Mouse (Mus musculus): Measurements from ENCODE around the gene Cttnbp2nl.

Cttnbp2nl gene

DNA sequence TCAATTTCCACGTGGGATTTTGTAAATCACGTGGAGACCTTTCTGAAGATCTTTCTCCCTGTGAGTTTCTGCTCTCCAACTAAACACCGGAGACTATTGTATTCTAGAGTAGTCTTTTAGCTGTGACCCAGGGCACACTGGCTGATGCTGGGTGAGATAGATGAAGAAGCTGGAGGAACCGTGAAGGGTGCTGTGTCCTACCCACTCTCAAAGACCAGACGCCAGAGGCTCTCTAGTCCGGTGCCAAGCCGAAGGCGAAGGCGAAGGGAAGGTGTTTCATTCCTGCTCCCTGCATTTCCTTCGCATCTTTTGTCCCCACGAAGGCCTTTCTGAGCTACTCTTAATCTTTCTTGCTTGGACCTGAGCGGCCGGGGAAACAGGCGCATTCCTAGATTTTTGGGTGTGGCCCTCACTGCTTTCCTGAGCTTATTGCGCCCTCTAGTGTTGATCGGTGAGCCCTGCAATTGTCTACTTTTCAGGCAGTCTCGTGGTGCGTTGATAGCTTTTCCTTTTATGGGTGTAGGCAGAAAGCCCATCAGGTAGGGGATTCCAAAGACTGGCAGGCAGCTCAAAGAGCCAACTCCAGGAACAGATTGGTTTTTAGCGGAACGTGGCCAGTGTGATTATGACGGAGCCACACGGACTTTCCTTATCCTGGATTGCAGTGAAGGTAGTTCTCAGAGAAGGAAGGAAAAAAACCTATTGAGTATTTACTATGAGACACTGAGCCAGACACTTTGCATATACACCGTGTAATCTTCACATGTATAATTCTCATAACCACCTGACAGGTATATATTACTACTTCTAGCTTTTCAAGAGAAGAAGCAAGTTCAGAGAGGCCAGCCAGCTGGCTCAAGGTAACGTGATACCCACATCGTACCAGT lies 5.9 kb upstream of the Cttnbp2nl start:
- DNase-seq: peak; percentile 90

GRCm38 (mm10) chr3:105055666-105056065 lies 2.7 kb upstream of the Cttnbp2nl start:
- peak; percentile 49 for DNase-seq

DNA sequence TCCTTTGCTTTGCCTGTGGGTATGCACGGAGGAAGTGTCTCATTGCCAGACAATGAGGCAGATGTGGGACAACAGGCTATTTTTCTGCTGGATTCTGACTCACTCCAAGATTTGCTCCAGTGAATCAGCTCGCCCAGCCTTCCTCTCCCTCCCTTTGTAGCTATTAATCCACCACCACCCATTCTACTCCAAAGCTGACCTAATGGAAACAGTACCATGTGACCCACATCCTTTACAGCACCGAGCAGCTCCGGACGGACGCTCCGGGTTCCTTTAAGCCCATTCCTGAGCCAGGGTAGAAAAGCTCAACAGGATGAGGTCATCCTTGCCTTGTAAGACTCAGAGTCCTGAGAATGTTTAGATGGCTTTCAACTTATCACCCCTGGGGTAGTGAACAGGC lies 2.0 kb upstream of the Cttnbp2nl start:
- peak; percentile 73 for DNase-seq

DNA sequence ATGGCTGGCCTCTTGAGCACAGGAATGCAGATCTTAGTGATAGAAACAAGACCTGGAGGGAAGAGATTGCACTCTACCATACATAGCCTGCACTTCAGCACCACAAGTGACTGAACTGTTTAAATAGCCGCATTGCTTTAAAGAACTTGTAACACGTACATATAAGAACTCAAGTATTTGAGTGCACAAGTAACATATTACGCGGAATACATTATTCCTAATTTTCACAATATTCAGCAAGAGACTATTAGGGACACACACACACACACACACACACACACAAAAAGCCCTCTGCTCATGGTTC lies 704 bp upstream of the Cttnbp2nl start:
- DNase-seq: no peak

GRCm38 (mm10) chr3:105052171-105052936 lies 592 bp downstream of the Cttnbp2nl start:
- no peak for DNase-seq

DNA sequence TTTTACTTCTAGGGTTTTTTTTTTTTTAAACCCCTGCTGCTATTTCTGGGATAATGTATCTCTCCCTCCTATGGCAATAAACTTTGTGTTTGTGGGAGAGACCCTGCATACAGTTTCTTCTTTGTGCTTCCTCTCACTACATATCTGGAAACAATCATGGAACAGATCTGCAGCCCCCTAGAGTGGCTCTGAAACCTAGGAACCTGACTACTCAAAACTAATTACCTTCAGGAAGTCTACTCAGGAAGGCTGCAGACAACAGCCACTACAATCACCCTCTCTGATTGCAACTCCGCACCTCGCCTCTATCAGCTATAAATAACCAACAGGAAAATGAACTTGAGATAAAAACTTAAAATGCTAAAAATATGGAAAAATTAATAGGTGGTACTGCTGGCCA lies 1.8 kb downstream of the Cttnbp2nl start:
- DNase-seq: no peak

GRCm38 (mm10) chr3:105049848-105050247 lies 3.1 kb downstream of the Cttnbp2nl start:
- DNase-seq: no peak

DNA sequence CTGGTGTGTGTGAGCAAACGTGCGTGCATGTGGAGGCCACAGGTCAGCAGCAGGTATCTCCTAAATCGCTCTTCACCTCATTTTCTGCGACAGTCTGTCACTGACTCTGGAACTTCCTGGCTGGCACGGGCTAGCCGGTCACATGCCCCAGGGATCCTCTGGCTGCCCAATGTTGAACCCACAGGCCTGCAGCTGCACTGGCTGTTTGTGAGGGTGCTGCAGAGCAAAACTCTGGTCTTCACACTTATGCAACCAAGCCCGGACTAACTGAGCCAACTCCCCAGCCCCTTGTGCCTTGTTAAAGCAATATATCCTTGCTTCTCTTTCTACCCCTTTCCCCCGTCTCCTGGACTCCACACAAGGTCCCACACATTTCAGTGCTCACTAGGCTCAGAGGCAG lies 5.3 kb downstream of the Cttnbp2nl start:
- DNase-seq: peak; percentile 68

DNA sequence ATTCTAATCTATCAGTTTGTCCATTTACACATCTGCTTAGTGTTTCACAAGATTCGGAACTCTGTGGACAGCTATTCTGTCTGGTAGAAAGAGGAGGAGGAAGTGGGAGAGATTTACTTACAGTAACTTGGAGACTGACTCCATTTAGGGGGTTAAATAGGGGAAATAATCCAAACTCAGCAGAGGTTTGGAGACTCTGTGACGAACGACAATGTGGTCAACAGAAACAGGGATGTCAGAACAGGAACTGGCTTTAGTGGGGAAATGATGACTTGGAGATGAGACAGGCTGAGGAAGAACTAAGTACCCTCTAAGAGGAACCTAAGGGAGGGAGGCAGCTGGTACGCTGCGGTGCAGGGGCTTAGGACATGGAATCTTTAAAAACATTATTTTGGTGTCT lies 6.1 kb downstream of the Cttnbp2nl start:
- no peak for DNase-seq

DNA sequence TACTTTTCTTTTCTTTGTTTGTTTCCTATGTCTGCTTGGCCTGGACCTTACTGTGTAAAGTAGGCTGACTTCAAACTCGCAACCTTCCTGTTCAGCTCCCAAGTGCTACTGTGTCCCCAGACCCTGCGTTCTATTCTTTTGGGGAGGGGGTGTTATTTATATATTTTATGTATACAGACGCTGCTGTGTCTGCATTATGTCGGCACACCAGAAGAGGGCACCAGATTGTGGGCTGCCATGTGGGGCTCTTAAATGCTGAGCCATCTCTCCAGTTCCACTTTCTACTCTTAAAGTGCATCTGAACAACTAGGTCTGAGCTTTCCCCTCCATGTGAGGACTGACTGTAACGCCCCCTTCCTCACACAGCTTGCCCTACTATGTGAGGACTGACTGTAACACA lies 9.2 kb downstream of the Cttnbp2nl start:
- DNase-seq: no peak

- DNase-seq: no peak
Measured at GRCm38 (mm10) chr3:105040983-105041625, 11.8 kb downstream of the Cttnbp2nl start.

GRCm38 (mm10) chr3:105040002-105040401 lies 12.9 kb downstream of the Cttnbp2nl start:
- no peak for DNase-seq

GRCm38 (mm10) chr3:105037240-105037770 lies 15.6 kb downstream of the Cttnbp2nl start:
- no peak for DNase-seq

DNA sequence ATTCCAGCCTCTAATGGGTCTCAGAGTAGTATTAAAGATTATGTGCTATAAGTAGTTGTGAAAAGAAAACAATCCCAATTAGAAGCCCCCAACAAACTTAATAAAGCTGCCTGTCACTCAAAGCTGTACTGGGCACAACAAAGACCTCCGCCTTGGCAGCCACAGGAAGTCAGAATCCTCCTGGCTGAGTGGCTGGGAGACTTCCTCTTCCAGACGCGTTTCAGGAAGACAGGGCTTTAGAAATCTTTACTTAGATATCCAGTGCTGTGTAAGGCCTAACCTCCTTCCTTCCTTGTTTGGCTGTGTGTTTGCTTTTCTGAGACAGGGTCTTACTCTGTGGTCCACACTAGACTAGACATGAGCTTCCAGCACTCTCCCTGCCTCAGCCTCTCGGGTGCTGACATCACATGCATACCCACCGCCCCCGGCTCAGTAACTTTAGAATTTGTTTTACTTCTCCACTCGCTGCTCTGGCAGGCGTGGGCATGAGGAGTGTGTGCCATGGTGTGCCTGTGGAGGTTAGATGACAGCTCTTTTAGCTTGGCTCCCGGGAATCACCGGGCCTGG lies 16.6 kb downstream of the Cttnbp2nl start:
- no peak for DNase-seq

DNA sequence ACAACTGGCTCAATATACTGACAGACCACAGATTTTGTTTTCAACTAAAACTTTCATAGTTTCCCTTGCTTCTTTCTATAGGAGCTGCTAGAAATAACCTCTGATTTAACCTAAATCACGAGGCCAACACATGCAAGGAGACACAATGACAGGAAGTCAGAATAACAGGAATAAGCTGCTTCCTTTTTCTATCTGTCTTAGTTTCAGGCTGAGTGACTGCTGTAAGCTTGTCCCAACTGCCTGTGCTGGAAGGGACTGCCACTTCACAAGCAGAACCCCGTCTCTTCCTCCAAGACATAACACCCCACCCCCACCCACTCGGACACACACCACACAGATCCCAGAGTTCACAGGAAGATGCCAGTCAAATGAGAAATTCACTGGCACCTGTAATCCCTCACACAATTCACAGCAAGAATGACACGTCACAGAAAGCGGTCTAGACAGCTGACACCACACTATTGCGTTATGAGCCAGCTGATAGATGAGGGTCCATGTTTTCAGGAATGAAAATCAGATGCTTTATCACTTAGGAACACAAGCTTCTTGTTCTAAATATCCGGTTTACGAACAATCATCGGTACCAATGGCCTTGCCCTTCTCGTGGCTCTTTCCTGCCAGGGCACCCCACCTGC lies 29.5 kb downstream of the Cttnbp2nl start:
- no peak for DNase-seq

GRCm38 (mm10) chr3:105019826-105020692 lies 32.9 kb downstream of the Cttnbp2nl start:
- DNase-seq: peak; percentile 72

DNA sequence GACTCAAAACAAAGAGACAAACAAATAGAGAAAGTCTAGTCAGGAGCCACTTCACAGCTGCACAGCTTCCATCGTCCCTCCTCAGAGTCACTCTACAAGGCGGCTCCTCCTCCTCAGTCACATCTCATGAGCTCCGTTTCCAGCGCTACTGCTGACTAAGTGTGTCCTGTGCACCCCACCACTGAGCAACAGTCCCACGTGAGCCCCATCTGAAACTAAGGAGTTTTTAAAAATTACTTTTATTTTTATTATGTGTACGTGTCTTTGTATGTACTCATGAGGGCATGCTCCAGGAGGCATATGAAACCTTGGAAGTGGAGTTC lies 34.2 kb downstream of the Cttnbp2nl start:
- DNase-seq: no peak

GRCm38 (mm10) chr3:105018085-105018782 lies 34.7 kb downstream of the Cttnbp2nl start:
- DNase-seq: peak; percentile 56

DNA sequence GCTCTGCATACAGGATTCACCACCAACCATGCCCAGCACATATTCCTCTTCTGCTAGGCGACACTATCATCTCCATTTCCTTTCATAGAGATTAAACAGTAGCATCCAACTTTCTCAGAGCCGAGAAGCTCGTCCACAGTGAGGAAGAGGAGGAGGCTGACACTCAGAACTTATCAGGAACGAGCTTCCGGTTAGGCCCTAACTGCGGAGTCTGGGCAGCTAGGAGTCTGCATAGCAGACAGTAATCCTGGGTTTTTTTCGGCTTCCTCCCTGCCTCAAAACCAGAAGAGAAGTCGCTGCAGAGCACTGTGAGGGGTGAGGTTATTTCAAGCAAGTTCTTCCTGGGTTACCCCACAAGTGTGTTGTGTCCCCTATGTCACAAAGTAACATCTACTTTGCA lies 35.6 kb downstream of the Cttnbp2nl start:
- no peak for DNase-seq

- DNase-seq: no peak
Measured at GRCm38 (mm10) chr3:105016204-105016603, 36.7 kb downstream of the Cttnbp2nl start.

- no peak for DNase-seq
Measured at GRCm38 (mm10) chr3:105014908-105015307, 38.0 kb downstream of the Cttnbp2nl start.
